Mouse (Mus musculus): ENCODE data around the gene Oxsm.

The Oxsm gene

DNA sequence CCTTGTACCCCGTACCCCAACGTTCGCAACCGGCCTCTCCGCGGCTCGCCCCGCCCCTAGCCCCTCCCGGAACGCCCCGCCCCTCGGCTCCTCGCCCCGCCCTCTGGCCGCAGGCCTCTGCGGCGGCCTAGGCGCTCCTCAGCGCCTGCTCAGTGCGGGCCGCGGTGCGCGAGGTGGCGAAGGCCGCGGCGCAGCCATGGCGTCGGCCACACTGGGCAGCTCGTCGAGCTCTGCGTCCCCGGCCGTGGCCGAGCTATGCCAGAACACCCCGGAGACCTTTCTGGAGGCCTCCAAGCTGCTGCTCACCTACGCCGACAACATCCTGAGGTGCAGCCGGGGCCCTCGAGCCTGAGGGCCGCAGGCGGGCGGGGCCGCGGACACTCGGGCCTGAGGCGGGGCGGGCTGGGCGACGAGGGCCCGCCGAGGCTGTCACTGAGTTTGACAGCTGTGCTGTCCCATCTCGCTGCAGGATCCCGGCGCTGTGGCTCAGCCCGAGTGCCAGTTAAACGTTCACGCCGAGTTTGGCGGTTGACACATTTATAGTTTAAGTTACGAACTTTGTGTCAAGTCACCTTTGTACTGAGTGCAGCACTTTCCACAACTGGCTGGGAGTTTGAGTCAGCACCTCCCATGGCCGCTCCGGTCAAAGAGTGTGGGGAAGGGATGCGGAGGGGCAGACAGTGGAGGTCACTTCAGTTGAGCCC, at the start of gene Oxsm, which contains the start of gene Ngly1:
Gene Oxsm, minus strand, starts transcription at position 638 of the 704 bp plus-strand sequence.
Gene Ngly1, plus strand, starts transcription at position 110 of the 704 bp plus-strand sequence.
- peak; percentile 87 for DNase-seq

DNA sequence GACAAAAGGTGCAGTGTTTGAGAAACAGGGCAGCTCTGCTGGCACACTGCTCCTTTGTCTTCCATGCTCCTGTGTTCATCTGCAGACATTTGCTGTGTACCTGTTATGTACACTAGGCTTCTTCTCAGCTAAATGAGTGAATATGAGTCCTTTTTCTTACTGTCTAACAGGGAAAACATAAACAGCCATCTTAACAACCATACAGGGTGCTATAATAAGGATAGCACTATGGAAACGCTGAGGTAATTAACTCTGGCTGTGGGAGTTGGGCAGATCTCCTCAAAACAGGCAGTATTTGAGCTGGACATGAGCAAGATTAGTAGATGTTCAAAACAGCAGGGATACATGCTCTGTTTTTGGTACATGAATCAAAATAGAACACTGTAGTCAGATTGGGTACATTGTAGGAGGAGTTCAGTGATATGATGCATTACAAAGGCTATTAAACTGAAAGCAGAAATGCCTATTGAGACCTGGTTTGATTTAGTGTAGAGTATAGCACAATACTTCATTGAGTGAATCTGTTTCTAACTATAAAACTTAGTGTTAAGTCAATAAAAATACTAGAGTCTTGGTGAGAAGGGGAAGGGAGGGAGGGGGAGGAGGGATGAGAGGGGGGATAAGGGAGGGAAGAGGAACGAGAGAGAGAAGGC, 47.3 kb upstream of the Oxsm start:
- DNase-seq: no peak

DNA sequence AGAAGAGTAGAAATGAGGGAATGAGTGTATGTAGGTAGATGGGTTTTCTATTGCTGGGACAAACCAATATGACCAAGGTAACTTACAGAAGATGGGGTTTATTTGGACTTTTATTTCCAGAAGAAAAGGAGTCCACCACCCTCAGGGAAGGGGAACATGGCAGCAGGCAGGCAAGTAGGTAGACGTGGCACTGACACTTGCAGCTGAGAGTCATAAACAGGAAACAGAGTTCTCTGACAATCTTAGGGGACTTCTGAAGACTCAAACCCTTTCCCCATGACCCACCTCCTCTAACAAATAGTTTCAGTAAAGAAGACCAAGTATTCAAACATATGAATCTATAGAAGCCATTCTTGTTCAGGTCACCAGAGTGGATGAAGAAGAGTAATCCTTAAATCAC, 44.3 kb upstream of the Oxsm start:
- DNase-seq: no peak

DNA sequence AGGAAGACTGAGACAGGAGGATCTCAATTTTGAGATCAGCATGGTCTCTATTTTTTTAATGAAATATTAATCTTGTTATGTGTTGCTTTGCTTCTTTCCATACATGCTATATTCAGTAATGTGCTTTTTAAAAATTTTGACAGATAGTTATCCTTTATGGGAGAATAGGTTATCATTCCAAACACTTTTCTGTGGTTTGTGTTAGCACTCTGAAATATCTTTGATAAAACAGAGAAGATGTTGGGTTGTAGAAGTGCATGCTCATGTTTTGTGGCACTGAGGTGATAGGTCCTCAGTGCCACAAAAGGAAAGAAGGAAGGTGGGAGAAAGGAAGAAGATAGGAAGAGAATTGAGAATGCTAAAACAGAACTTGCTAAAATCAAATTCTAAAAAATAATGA, 43.4 kb upstream of the Oxsm start:
- DNase-seq: no peak

DNA sequence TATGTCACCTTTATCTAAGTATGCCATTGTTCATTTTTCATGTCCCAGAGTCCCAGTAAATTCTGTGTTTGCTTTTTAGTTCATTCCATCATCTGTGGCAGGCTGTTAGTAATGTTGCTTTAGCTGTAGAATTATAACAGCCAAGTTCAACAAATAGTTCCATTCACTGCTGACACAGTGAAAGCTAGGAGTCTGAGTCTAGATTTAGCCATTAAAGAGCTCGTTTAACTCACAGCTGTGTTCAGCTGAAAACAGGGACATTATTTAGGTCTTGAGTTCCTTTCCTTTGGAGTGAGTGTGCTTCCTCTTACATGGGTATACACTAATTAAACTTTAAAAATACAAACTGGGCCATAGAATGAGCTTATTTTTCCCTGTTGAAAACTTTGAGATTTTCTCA, 42.8 kb upstream of the Oxsm start:
- DNase-seq: no peak

GRCm38 (mm10) chr14:16283966-16284365, 34.4 kb upstream of the Oxsm start:
- no peak for DNase-seq

DNA sequence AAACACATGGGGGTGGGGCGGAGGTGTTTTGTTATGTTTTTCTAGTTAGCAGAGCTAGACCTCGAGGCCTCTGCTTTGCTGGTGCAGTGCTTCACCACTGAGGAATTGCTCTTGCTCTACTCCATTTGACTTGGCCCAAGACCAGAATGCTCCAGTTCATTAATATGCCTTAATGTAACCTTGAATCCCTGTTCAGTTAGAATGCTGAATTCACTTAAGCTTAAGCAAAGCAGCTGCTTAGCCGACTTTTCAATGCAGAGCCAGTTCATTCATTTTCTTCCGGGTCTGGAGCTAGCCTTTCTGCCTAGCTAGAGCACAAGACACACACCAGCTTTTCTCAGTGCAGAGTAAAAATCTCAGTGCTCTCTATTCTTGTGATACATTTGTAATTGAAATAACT, 29.6 kb upstream of the Oxsm start:
- DNase-seq: no peak

DNA sequence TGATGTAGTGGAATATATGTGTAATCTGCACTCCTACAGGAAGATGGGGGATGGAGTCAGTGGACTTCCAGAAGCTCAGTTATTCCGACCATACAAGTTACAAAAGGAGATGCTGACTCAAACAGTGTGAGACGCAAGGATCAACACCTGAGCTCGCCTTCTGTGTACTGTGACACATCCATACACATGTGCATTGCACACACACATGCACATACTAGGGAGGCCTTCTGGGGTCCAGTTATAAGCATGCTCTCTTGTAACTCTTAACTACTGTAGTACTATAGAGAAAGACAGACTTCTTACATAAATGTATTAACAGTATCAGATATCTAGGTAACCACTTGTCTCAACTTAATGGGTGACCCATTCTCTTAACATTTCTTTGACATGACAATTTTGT, 24.1 kb upstream of the Oxsm start:
- no peak for DNase-seq

GRCm38 (mm10) chr14:16269776-16270175, 20.2 kb upstream of the Oxsm start:
- DNase-seq: no peak

DNA sequence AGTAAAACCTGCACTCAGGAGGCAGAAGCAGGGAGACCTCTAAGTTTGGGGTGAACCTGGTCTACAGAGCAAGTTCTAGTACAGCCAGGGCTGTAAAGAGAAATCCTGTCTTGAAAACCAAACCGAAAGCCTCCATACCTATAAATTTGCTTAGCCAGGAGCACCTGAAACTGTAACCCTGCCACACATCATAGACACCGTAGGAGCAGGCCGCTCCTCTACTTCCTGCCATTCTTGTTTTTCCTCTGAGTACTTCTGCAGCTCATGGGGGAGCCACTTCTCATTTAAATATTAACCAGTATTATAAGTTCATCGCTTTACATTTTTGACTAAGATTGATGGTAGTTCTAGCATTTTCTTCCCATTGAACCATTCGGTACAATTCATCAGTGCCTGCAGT, 17.4 kb upstream of the Oxsm start:
- no peak for DNase-seq

- DNase-seq: no peak
Observed at GRCm38 (mm10) chr14:16261869-16262268, 12.3 kb upstream of the Oxsm start.

DNA sequence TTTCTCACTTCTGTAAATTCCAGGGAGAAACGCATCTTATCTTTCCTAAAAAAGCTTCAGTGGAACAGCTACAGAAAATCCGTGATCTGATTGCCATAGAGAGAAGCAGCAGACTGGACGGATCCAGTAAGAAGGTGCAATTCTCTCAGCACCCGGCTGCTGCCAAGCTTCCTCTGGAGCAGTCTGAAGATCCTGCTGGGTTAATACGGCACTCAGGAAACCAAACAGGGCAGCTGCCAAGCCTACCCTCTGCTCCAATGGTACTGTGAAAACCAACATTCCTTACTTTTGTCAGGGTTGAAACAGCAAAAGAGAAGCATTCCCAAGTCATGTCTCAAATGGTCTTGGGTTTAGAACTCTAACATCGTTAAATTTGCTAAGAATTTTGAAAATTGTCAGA, 10.9 kb upstream of the Oxsm start:
- DNase-seq: peak; percentile 84

DNA sequence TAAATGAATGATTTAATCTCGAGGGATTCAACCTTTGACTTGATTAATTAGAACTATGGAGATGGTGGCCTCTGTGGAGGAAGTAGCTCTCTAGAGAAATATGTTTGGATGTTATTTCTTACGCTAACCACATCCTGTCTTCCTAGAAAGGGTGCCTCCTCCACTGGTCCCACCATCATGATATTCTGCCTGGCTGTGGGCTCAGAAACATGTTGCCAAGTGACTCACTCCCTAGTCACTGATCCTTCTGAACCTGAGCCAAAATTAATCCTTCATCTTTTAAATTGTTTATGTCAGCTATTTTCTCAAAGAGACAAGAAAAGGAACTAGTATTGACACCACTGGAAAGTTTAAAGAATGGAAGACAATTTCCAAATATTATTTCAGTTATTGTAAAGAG, 6.6 kb upstream of the Oxsm start:
- no peak for DNase-seq

GRCm38 (mm10) chr14:16255745-16256144, 6.1 kb upstream of the Oxsm start:
- no peak for DNase-seq

DNA sequence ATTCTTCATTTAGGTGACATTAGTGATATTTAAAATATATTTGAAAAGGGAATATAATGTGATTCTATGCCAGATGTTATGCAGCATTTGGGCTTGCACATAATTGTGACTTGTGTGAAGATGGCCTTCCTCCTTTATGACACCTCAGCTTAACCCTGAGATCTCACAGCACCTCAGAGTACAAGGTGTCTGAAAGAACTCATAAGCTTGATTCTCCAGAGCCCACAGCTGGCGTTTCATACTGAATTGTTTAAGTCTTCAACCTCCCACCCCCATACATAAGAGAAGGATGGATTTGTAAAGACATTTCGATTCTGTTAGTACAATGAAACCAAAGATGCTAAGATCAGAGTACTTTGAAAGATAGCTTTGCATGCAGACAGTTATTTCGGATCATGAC, 491 bp upstream of the Oxsm start:
- DNase-seq: no peak

DNA sequence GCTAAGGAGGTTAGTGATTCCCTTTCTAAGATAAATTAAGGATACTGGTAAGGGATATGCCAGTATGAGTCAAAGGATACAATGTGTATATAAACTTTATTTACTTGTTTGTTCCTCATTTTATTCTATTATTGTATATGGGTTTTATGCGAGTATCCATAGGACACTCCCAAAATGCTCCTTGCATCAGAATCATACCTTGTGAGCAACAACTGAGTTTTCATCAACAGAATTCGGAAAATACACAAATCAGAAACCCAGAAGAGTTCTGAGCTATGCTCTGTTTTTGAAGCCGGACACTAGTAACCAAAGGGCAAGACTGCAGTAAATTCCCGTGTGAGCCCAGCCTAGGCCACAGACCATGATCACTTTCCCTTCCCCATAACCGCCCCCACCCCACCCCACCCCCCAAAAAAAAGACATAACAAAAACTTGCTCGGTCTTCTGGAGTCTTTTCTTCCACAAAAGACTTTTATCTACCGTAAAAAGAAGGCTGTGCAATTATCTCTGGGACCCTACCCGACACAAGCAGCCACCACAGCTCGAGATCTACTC, 928 bp downstream of the Oxsm start:
- DNase-seq: no peak

DNA sequence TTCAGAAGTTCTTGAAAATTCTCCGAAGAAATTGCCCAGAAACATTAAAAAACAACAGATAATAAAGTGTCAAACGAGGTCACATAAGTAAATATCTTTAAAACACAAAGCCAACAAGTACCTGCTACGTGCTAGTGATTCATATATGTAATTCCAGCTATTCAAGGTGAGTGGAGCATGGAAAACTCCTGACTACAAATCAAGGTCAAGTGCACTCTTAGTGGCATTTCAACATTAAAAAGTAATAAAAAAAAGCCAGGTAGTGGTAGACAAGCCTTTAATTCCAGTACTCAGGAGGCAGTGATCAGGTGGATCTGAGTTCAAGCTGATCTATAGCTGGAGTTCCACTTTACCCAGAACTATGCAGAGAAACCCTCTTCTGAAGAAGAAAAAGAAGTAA, 1.5 kb downstream of the Oxsm start:
- DNase-seq: no peak

- DNase-seq: no peak
Observed at GRCm38 (mm10) chr14:16246340-16246912, 3.2 kb downstream of the Oxsm start.

- no peak for DNase-seq
Observed at GRCm38 (mm10) chr14:16245127-16245526, 4.5 kb downstream of the Oxsm start.

GRCm38 (mm10) chr14:16244370-16244769, 5.2 kb downstream of the Oxsm start:
- DNase-seq: no peak

- no peak for DNase-seq
Observed at GRCm38 (mm10) chr14:16243603-16244209, 5.9 kb downstream of the Oxsm start.

DNA sequence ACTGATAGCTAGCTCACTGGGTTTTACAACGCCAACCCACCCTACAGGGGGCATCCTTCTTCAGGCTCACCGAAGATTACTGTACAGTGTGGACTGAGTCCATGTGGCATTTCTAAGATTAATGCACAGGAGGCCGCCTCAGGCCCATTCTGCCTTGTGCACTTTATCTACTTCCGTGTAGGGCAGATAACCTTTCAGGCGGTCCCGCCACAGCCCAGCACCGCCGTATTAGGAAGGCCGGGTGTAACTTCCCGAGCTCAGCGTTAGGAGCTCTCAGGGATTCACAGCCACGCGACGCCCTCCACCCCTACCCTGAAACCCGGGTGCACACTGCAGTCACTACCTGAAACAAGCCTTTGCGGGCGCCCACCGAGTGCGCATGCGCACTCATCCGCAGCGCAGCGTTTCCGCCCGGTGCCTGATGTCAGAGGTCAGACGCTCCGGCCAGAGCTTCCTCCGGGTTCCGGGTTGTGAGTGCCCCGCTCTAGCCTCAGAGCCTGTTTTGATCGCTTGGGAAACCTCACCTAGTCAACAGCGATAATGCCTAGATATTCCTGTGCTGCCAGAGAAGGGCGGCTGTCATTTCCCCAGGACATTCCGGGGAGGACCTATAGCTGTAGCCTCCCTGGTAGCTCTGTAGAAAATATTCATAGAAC, 6.5 kb downstream of the Oxsm start:
- peak; percentile 94 for DNase-seq

- DNase-seq: peak; percentile 50
Observed at GRCm38 (mm10) chr14:16242193-16242815, 7.3 kb downstream of the Oxsm start.
